Mouse (Mus musculus): ENCODE measurements around the gene Gapt.

- TF ChIP-seq CTCF (IDR thresholded peaks at IDR 0.05; ENCODE audit: borderline replicate concordance, control insufficient read depth, extremely low read depth, insufficient read depth, low read length, poor library complexity): no peak
- TF ChIP-seq POLR2A (IDR thresholded peaks at IDR 0.05; ENCODE audit: control insufficient read depth, extremely low read depth, insufficient read depth, low read length, poor library complexity): no peak
Observed at GRCm38 (mm10) chr13:110397750-110398149, 40.8 kb upstream of the Gapt start.

Data from thymus, adult 2 months (tissue).